Mouse (Mus musculus): ENCODE results near the gene Ksr2. TPM values are rescaled to one million over a fixed set of nuclear protein-coding genes. Genes with fewer than 3 reads are reported as not detected.

Ksr2 gene
- polyA plus RNA-seq, 1 experiment from 2014 or later = 0.01 TPM

Other genes with a start within 250 kb of the Ksr2 start
- gene Pebp1, start 126.4 kb upstream of the Ksr2 start, polyA plus RNA-seq (2014; fragmentation: Nextera tagmentation; extraction: Ambion mirVana) = 572 and 580 TPM in 2 replicates
- 1.4 and 2.2 TPM in 2 replicates for gene Vsig10, start 94.9 kb upstream of the Ksr2 start, polyA plus RNA-seq (2014; fragmentation: Nextera tagmentation; extraction: Ambion mirVana)
- gene Wsb2, start 56.7 kb upstream of the Ksr2 start, polyA plus RNA-seq (2014; fragmentation: Nextera tagmentation; extraction: Ambion mirVana) = 36.3 and 45.8 TPM in 2 replicates
- gene Rfc5, start 25.0 kb upstream of the Ksr2 start, polyA plus RNA-seq (2014; fragmentation: Nextera tagmentation; extraction: Ambion mirVana) = 121 and 131 TPM in 2 replicates